Mouse (Mus musculus) heart, adult 2 months (tissue): Measurements from ENCODE around the gene Ifitm2.

Source experiments
- CTCF ChIP-seq: fragments of 200-600 bp; IDR thresholded peaks from 2 replicates; pipeline ENCODE4 v1.8.1; 2022; ENCODE audit warnings: antibody characterized with exemption, mild to moderate bottlenecking, moderate library complexity
- POLR2A ChIP-seq: fragments of 200-500 bp; IDR thresholded peaks from 2 replicates; pipeline ENCODE4 v1.6.1; 2011; ENCODE audit warnings: mild to moderate bottlenecking, low read depth, low read length, control low read depth; ENCODE audit not compliant: insufficient read depth

DNA sequence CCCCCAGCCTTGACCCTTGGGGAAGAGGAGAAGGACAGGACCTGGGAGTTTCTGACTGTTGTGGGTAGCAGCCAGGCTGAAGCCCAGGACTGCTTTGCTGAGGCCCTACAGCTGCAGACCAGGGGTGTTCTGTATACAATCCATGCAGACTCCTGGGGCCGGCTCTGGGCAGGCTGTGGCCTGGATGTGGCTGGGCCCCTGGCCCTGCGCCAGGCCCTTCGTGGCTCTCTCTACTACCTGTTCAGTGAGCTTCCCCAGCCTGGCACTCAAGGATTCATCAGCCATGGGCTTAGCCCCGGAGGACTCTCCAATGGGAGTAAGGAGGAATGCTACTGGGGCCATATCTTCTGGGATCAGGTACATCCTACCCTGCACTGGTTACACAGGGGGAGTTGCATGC, 12.4 kb downstream of the Ifitm2 start:
- TF ChIP-seq CTCF: no peak
- no peak for TF ChIP-seq POLR2A
